Mouse (Mus musculus): ENCODE measurements at regions not wholly inside any gene's neighbourhood (a gene's known extent, or its start where the extent isn't known, plus 50 kb on each side); places are given as distances from the start of the nearest gene placed in this dataset.

GRCm38 (mm10) chr4:55824047-55824760, 291.9 kb upstream of the Klf4 start (continued):
- peak; percentile 53; the same call in 1 of the 2 replicates for TF ChIP-seq MYC (IDR thresholded peaks at IDR 0.05; ENCODE audit: low read depth, low read length)
- peak; percentile 97 for TF ChIP-seq IRF4 (IDR thresholded peaks at IDR 0.05; ENCODE audit: low read depth, low read length)
- peak; percentile 72 for TF ChIP-seq ZNF384 (IDR thresholded peaks at IDR 0.05; ENCODE audit: low read depth, low read length)
- no peak; the same call in 1 of the 2 replicates for TF ChIP-seq ETS1 (conservative IDR thresholded peaks at IDR 0.05; ENCODE audit: low read depth, low read length)
- no peak for TF ChIP-seq USF2 (conservative IDR thresholded peaks at IDR 0.05; ENCODE audit: low read depth, low read length)
- TF ChIP-seq BHLHE40 (IDR thresholded peaks at IDR 0.05; ENCODE audit: low read depth, low read length), result peak; percentile 35; the same call in 1 of the 2 replicates
- TF ChIP-seq ELF1 (IDR thresholded peaks at IDR 0.05; ENCODE audit: low read depth, low read length), result peak; percentile 39; the same call in 1 of the 2 replicates
- TF ChIP-seq NRF1 (IDR thresholded peaks at IDR 0.05; ENCODE audit: low read depth, low read length), result 0 out of 2 replicates have a peak, but pooled peaks have one; percentile 19
- peak; percentile 90 for TF ChIP-seq EP300 (IDR thresholded peaks at IDR 0.05; ENCODE audit: low read length)
- no peak for TF ChIP-seq NELFE (IDR thresholded peaks at IDR 0.05; ENCODE audit: low read depth, low read length)
- TF ChIP-seq ZKSCAN1 (IDR thresholded peaks at IDR 0.05; ENCODE audit: borderline replicate concordance, low read depth, low read length), result no peak
- no peak for TF ChIP-seq HCFC1 (IDR thresholded peaks at IDR 0.05; ENCODE audit: low read depth, low read length)
- TF ChIP-seq ZMIZ1 (IDR thresholded peaks at IDR 0.05; ENCODE audit: low read depth, low read length), result no peak

GRCm38 (mm10) chr4:55823583-55823982, 291.3 kb upstream of the Klf4 start:
- H3K79me2 ChIP-seq (replicated peaks; ENCODE audit: control insufficient read depth, extremely low read depth, insufficient read depth, poor library complexity, severe bottlenecking), result no peaks in the 10 kb centered on the region
- H3K4me2 ChIP-seq (ENCODE audit: insufficient read depth, low read depth, poor library complexity, severe bottlenecking), result peak overlapping the region; percentile 42
- no peak overlapping the region for H3K4me3 ChIP-seq (replicated peaks in 1 of 3; ENCODE audit: low read depth in 2 of 3, low read length in 2 of 3, poor library complexity in 1 of 3)
- no peaks in the 10 kb centered on the region for H3K9me3 ChIP-seq (replicated peaks; ENCODE audit: low read length)
- H3K4me1 ChIP-seq (ENCODE audit: control insufficient read depth in 1 of 2, insufficient read depth in 2 of 2), result peaks cover 18 to 26% of the 10 kb centered on the region in 2 experiments
- H3K9ac ChIP-seq (ENCODE audit: insufficient read depth, low read depth), result no peak overlapping the region
- H3K27ac ChIP-seq (ENCODE audit: insufficient read depth, low read depth), result no peak overlapping the region
- DNase-seq (ENCODE audit: extremely low read depth), result no peak
- in situ Hi-C loops (cut with MboI; ENCODE audit: low pct_ligation_motif_present, low pct_unique_long_range_greater_than_20kb, low sequenced_read_pairs) (loop anchor here (10.0 kb wide), 1 partner anchor 289 kb away; the partner anchor contains the start of gene Klf4), dilution Hi-C loops (cut with MboI; ENCODE audit: extremely low pct_ligation_motif_present, extremely low pct_unique_long_range_greater_than_20kb, low sequenced_read_pairs) (no loop called here)
- H3K27me3 ChIP-seq (replicated peaks), result no peaks in the 10 kb centered on the region
- no peak for TF ChIP-seq CTCF (conservative IDR thresholded peaks at IDR 0.05 in 1 of 2, IDR thresholded peaks at IDR 0.05 in 1 of 2; ENCODE audit: low read depth in 2 of 2, low read length in 2 of 2)
- TF ChIP-seq MXI1 (IDR thresholded peaks at IDR 0.05; ENCODE audit: low read depth, low read length), result no peak
- no peak for TF ChIP-seq POLR2A (IDR thresholded peaks at IDR 0.05; ENCODE audit: low read depth, low read length)
- no peak for TF ChIP-seq NRF1 (IDR thresholded peaks at IDR 0.05; ENCODE audit: low read depth, low read length)
- TF ChIP-seq PAX5 (IDR thresholded peaks at IDR 0.05; ENCODE audit: low read length), result no peak
- TF ChIP-seq SIN3A (IDR thresholded peaks at IDR 0.05; ENCODE audit: low read length), result no peak
- no peak for TF ChIP-seq GABPA (IDR thresholded peaks at IDR 0.05; ENCODE audit: insufficient replicate concordance, low read depth, low read length)
- no peak for TF ChIP-seq KAT2A (IDR thresholded peaks at IDR 0.05; ENCODE audit: insufficient replicate concordance, low read length)
- TF ChIP-seq RAD21 (IDR thresholded peaks at IDR 0.05; ENCODE audit: low read depth, low read length), result no peak
- no peak for TF ChIP-seq TBP (conservative IDR thresholded peaks at IDR 0.05; ENCODE audit: low read depth, low read length)
- TF ChIP-seq TCF12 (IDR thresholded peaks at IDR 0.05; ENCODE audit: low read depth, low read length), result no peak
- TF ChIP-seq CHD2 (IDR thresholded peaks at IDR 0.05; ENCODE audit: low read length), result no peak
- no peak for TF ChIP-seq USF2 (conservative IDR thresholded peaks at IDR 0.05; ENCODE audit: low read depth, low read length)
- no peaks in the 10 kb centered on the region for H3K36me3 ChIP-seq (replicated peaks in 1 of 2; ENCODE audit: control insufficient read depth in 1 of 2, insufficient read depth in 1 of 2, low read length in 1 of 2)

Data from CH12.LX (cell line).